Mouse (Mus musculus): Measurements from ENCODE around the gene Rab5if. TPM values are rescaled to one million over a fixed set of nuclear protein-coding genes. Genes with fewer than 3 reads are reported as not detected.
"Not testable (repeated sequence)": the region's sequence is repeated elsewhere in the genome, so short reads cannot be mapped to it uniquely, and the experiment has no call there.

Gene Rab5if
- polyA plus RNA-seq, 1 experiment from 2014 or later, result 247 TPM

- H3K4me3 ChIP-seq (ENCODE audit: low read depth, low read length), result no peak overlapping the region
- H3K4me2 ChIP-seq, result no peak overlapping the region
- ATAC-seq (replicated peaks; ENCODE audit: low FRiP score) (peak; percentile 34; the same call in 1 of the 2 replicates), DNase-seq (ENCODE audit: low spot score) (no peak)
- peaks cover 39% of the 10 kb centered on the region for H3K36me3 ChIP-seq (ENCODE audit: control insufficient read depth, insufficient read depth, low read length)
- 82% methylated on average over 8 of the region's 8 CpGs for WGBS
- H3K27ac ChIP-seq (ENCODE audit: low read depth, low read length), result no peak overlapping the region
- peak overlapping the region; percentile 2; the same call in 1 of the 2 replicates for H3K9ac ChIP-seq (ENCODE audit: low read depth, low read length)
- H3K4me1 ChIP-seq (replicated peaks; ENCODE audit: control insufficient read depth, insufficient read depth, low read length), result peaks cover 20% of the 10 kb centered on the region
- no peaks in the 10 kb centered on the region for H3K9me3 ChIP-seq (ENCODE audit: control insufficient read depth, low read length)
- H3K27me3 ChIP-seq (replicated peaks; ENCODE audit: control insufficient read depth, insufficient read depth, low read length), result no peaks in the 10 kb centered on the region
Observed at GRCm38 (mm10) chr2:156874047-156874759, 11.3 kb downstream of the Rab5if start.

- Histone ChIP-seq H3K4me3 (ENCODE audit: low read depth, low read length) (no peak overlapping the region), H3K36me3 (ENCODE audit: control insufficient read depth, insufficient read depth, low read length) (peaks cover 34% of the 10 kb centered on the region), H3K27ac (ENCODE audit: low read depth, low read length) (no peak overlapping the region), H3K27me3 (replicated peaks; ENCODE audit: control insufficient read depth, insufficient read depth, low read length) (no peaks in the 10 kb centered on the region), H3K9me3 (ENCODE audit: control insufficient read depth, low read length) (no peaks in the 10 kb centered on the region), H3K4me2 (no peak overlapping the region), H3K9ac (ENCODE audit: low read depth, low read length) (no peak overlapping the region), H3K4me1 (replicated peaks; ENCODE audit: control insufficient read depth, insufficient read depth, low read length) (peaks cover 20% of the 10 kb centered on the region)
- ATAC-seq (replicated peaks; ENCODE audit: low FRiP score) (no peak), DNase-seq (ENCODE audit: low spot score) (no peak)
- 90% methylated on average over 4 of the region's 4 CpGs for WGBS
Observed at GRCm38 (mm10) chr2:156874760-156875510, 12.0 kb downstream of the Rab5if start.

- Histone ChIP-seq H3K4me2 (no peak overlapping the region), H3K4me1 (replicated peaks; ENCODE audit: control insufficient read depth, insufficient read depth, low read length) (peaks cover 33% of the 10 kb centered on the region), H3K4me3 (ENCODE audit: low read depth, low read length) (no peak overlapping the region), H3K9me3 (ENCODE audit: control insufficient read depth, low read length) (no peaks in the 10 kb centered on the region), H3K9ac (ENCODE audit: low read depth, low read length) (no peak overlapping the region), H3K36me3 (ENCODE audit: control insufficient read depth, insufficient read depth, low read length) (peaks cover 14% of the 10 kb centered on the region; the same call in 1 of the 2 replicates), H3K27me3 (replicated peaks; ENCODE audit: control insufficient read depth, insufficient read depth, low read length) (no peaks in the 10 kb centered on the region), H3K27ac (ENCODE audit: low read depth, low read length) (no peak overlapping the region)
- WGBS, result 44% methylated on average over 9 of the region's 9 CpGs
- DNase-seq (ENCODE audit: low spot score), result no peak
- ATAC-seq (replicated peaks; ENCODE audit: low FRiP score), result no peak
Observed at GRCm38 (mm10) chr2:156877726-156878125, 14.8 kb downstream of the Rab5if start.

- H3K4me1 ChIP-seq (replicated peaks; ENCODE audit: control insufficient read depth, insufficient read depth, low read length), result peaks cover 34% of the 10 kb centered on the region
- 81% methylated on average over 3 of the region's 3 CpGs for WGBS
- no peak overlapping the region for H3K27ac ChIP-seq (ENCODE audit: low read depth, low read length)
- ATAC-seq (replicated peaks; ENCODE audit: low FRiP score), result no peak
- H3K27me3 ChIP-seq (replicated peaks; ENCODE audit: control insufficient read depth, insufficient read depth, low read length), result no peaks in the 10 kb centered on the region
- no peak overlapping the region for H3K4me2 ChIP-seq
- no peak for DNase-seq (ENCODE audit: low spot score)
- no peak overlapping the region for H3K4me3 ChIP-seq (ENCODE audit: low read depth, low read length)
- H3K9me3 ChIP-seq (ENCODE audit: control insufficient read depth, low read length), result no peaks in the 10 kb centered on the region
- H3K36me3 ChIP-seq (ENCODE audit: control insufficient read depth, insufficient read depth, low read length), result 0 out of 2 replicates have a peak, but pooled peaks cover 3% of the 10 kb centered on the region
- no peak overlapping the region for H3K9ac ChIP-seq (ENCODE audit: low read depth, low read length)
Observed at GRCm38 (mm10) chr2:156879541-156879940, 16.6 kb downstream of the Rab5if start.

GRCm38 (mm10) chr2:156882431-156883001 is 19.6 kb downstream of the Rab5if start:
- H3K36me3 ChIP-seq (ENCODE audit: control insufficient read depth, insufficient read depth, low read length), result no peaks in the 10 kb centered on the region
- H3K4me2 ChIP-seq, result peak overlapping the region; percentile 54
- ATAC-seq (replicated peaks; ENCODE audit: low FRiP score) (peak; percentile 94), DNase-seq (ENCODE audit: low spot score) (peak; percentile 70)
- 0 out of 2 replicates have a peak overlapping the region, but pooled peaks have one; percentile 14 for H3K4me3 ChIP-seq (ENCODE audit: low read depth, low read length)
- no peaks in the 10 kb centered on the region for H3K9me3 ChIP-seq (ENCODE audit: control insufficient read depth, low read length)
- H3K9ac ChIP-seq (ENCODE audit: low read depth, low read length), result peak overlapping the region; percentile 27; the same call in 1 of the 2 replicates
- 13% methylated on average over 10 of the region's 10 CpGs for WGBS
- peaks cover 51% of the 10 kb centered on the region for H3K4me1 ChIP-seq (replicated peaks; ENCODE audit: control insufficient read depth, insufficient read depth, low read length)
- H3K27ac ChIP-seq (ENCODE audit: low read depth, low read length), result peak overlapping the region; percentile 67
- H3K27me3 ChIP-seq (replicated peaks; ENCODE audit: control insufficient read depth, insufficient read depth, low read length), result no peaks in the 10 kb centered on the region

GRCm38 (mm10) chr2:156884396-156885211 is 21.7 kb downstream of the Rab5if start:
- H3K27me3 ChIP-seq (replicated peaks; ENCODE audit: control insufficient read depth, insufficient read depth, low read length), result no peaks in the 10 kb centered on the region
- peaks cover 40% of the 10 kb centered on the region for H3K4me1 ChIP-seq (replicated peaks; ENCODE audit: control insufficient read depth, insufficient read depth, low read length)
- no peaks in the 10 kb centered on the region for H3K9me3 ChIP-seq (ENCODE audit: control insufficient read depth, low read length)
- H3K36me3 ChIP-seq (ENCODE audit: control insufficient read depth, insufficient read depth, low read length), result no peaks in the 10 kb centered on the region
- no peak for ATAC-seq (replicated peaks; ENCODE audit: low FRiP score)
- WGBS, result 57% methylated on average over 10 of the region's 10 CpGs
- H3K4me2 ChIP-seq, result peak overlapping the region; percentile 44
- no peak overlapping the region for H3K4me3 ChIP-seq (ENCODE audit: low read depth, low read length)
- H3K9ac ChIP-seq (ENCODE audit: low read depth, low read length), result peak overlapping the region; percentile 28
- DNase-seq (ENCODE audit: low spot score), result no peak
- peak overlapping the region; percentile 65 for H3K27ac ChIP-seq (ENCODE audit: low read depth, low read length)

GRCm38 (mm10) chr2:156885666-156886065 is 22.7 kb downstream of the Rab5if start:
- not testable (repeated sequence) for DNase-seq (ENCODE audit: low spot score); H3K9ac ChIP-seq (ENCODE audit: low read depth, low read length); H3K4me3 ChIP-seq (ENCODE audit: low read depth, low read length); H3K27ac ChIP-seq (ENCODE audit: low read depth, low read length); ATAC-seq (replicated peaks; ENCODE audit: low FRiP score); H3K27me3 ChIP-seq (replicated peaks; ENCODE audit: control insufficient read depth, insufficient read depth, low read length); H3K9me3 ChIP-seq (ENCODE audit: control insufficient read depth, low read length); H3K4me2 ChIP-seq; H3K36me3 ChIP-seq (ENCODE audit: control insufficient read depth, insufficient read depth, low read length)
- H3K4me1 ChIP-seq (replicated peaks; ENCODE audit: control insufficient read depth, insufficient read depth, low read length), result peaks cover 34% of the 10 kb centered on the region
- WGBS, result 60% methylated on average over 2 of the region's 2 CpGs

- H3K4me2 ChIP-seq, result peak overlapping the region; percentile 33
- H3K9me3 ChIP-seq (ENCODE audit: control insufficient read depth, low read length), result no peaks in the 10 kb centered on the region
- ATAC-seq (replicated peaks; ENCODE audit: low FRiP score) (no peak), DNase-seq (ENCODE audit: low spot score) (no peak)
- whole genome bisulfite sequencing, result 60% methylated on average over 10 of the region's 10 CpGs
- no peak overlapping the region for H3K9ac ChIP-seq (ENCODE audit: low read depth, low read length)
- peak overlapping the region; percentile 26 for H3K4me3 ChIP-seq (ENCODE audit: low read depth, low read length)
- peaks cover 34% of the 10 kb centered on the region for H3K4me1 ChIP-seq (replicated peaks; ENCODE audit: control insufficient read depth, insufficient read depth, low read length)
- H3K36me3 ChIP-seq (ENCODE audit: control insufficient read depth, insufficient read depth, low read length), result no peaks in the 10 kb centered on the region
- no peaks in the 10 kb centered on the region for H3K27me3 ChIP-seq (replicated peaks; ENCODE audit: control insufficient read depth, insufficient read depth, low read length)
- H3K27ac ChIP-seq (ENCODE audit: low read depth, low read length), result no peak overlapping the region
Observed at GRCm38 (mm10) chr2:156886084-156886631, 23.2 kb downstream of the Rab5if start.

Measured in liver, embryonic 11.5 days (tissue).